Mouse (Mus musculus): ENCODE measurements around the gene Olfml3.

- TF ChIP-seq CTCF (IDR thresholded peaks at IDR 0.05; ENCODE audit: low read depth) (no peak), EP300 (IDR thresholded peaks at IDR 0.05; ENCODE audit: low read depth) (no peak)
These were observed 40.9 kb upstream of the Olfml3 start for GRCm38 (mm10) chr3:103778660-103779059.
